In the genomic region with DNA sequence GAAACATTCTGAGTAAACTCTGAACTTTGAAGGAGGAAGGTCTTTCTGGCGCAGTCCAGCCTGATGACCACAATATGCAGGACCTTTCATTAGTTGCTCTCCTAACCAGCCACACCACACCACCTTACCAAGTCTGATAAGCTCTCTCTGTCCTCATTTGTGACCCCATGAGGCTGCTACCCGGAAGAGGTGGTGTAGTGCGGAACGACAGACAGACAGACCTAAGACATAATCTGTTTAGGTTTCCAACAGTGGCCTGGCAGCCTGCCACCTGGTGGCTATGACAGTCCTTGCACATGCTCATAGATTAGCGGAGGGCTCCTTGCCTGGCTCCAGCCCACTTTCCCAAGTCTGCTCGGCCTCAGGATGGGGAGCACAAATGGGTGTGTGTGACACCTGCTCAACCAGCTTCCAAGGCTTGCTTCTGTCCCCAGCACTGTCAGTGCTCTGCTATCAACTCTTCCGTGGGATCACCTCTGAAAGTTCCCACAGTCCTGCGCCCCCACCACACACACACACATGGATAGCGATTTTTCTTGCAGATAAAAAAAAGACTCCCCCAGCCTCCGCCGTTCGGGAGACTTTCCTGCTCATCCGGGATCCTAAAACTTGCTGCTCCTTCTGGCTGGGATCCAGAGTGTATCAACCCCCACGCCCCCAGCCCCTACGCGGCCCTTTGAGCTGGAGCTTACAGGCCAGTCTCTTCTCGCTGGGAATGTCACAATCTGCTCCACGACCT, we compare ENCODE assay signal across 8 mouse cellular contexts. TPM values are rescaled to one million over a fixed set of nuclear protein-coding genes. Genes with fewer than 3 reads are reported as not detected.
DNase-seq lines count a peak whose midpoint lies in the region; ATAC-seq and TF ChIP-seq lines count a peak whose summit lies in the region.

No protein-coding gene starts in this region.

- no peak for TF ChIP-seq POLR2A in kidney, adult 2 months (IDR thresholded peaks at IDR 0.05; ENCODE audit: low read depth, low read length)

- peak; percentile 71 for TF ChIP-seq CTCF in kidney, adult 2 months (conservative IDR thresholded peaks at IDR 0.05; ENCODE audit: insufficient read depth, insufficient read length, low read depth, low read length)

- WGBS in kidney, adult 2 months = 17% methylated on average over 18 of the region's 18 CpGs
- whole genome bisulfite sequencing in liver, embryonic 13.5 days (ENCODE audit: insufficient replicate concordance) = 19% methylated on average over 18 of the region's 18 CpGs
- WGBS in neural tube, embryonic 13.5 days = 20% methylated on average over 18 of the region's 18 CpGs

- no peak overlapping the region for H3K9ac ChIP-seq in liver, embryonic 13.5 days
- peak overlapping the region; percentile 53; the same call in 1 of the 2 replicates for H3K9ac ChIP-seq in neural tube, embryonic 13.5 days

- no peak; the same call in 1 of the 2 replicates for ATAC-seq in liver, embryonic 13.5 days (ENCODE audit: low read depth)
- ATAC-seq in neural tube, embryonic 13.5 days (ENCODE audit: low read depth) = peak; percentile 36; the same call in 1 of the 2 replicates

- no peaks in the 10 kb centered on the region for H3K36me3 ChIP-seq in kidney, adult 2 months (ENCODE audit: control insufficient read depth, insufficient read depth, low read length)
- no peaks in the 10 kb centered on the region for H3K36me3 ChIP-seq in liver, embryonic 13.5 days
- H3K36me3 ChIP-seq in neural tube, embryonic 13.5 days = no peaks in the 10 kb centered on the region

- peak; percentile 60 to 81 for DNase-seq in spleen, adult 18-20 months
- no peak for DNase-seq in spleen, adult 12 weeks (ENCODE audit: low spot score)
- peak; percentile 44 for DNase-seq in c-Kit-positive CD71-positive TER-119-positive erythroid progenitor cells, embryonic 14.5 days (ENCODE audit: low spot score)
- DNase-seq in frontal cortex, postnatal 25 days (ENCODE audit: low spot score in 2 of 2) = peak; percentile 45 to 49
- peak; percentile 71 for DNase-seq in kidney, adult 2 months
- peak; percentile 29 for DNase-seq in liver, embryonic 13.5 days
- peak; percentile 79 to 81 for DNase-seq in thymus, postnatal 36 days

- no peaks in the 10 kb centered on the region for H3K27me3 ChIP-seq in kidney, adult 2 months (replicated peaks; ENCODE audit: control insufficient read depth, insufficient read depth, low read length)
- H3K27me3 ChIP-seq in liver, embryonic 13.5 days = peaks cover 91% of the 10 kb centered on the region
- peaks cover 70% of the 10 kb centered on the region for H3K27me3 ChIP-seq in neural tube, embryonic 13.5 days

- H3K4me3 ChIP-seq in kidney, adult 2 months (ENCODE audit: insufficient read depth, low read depth, low read length) = peak overlapping the region; percentile 30
- no peak overlapping the region for H3K4me3 ChIP-seq in liver, embryonic 13.5 days (replicated peaks)
- H3K4me3 ChIP-seq in neural tube, embryonic 13.5 days = peak overlapping the region; percentile 25

- H3K4me1 ChIP-seq in kidney, adult 2 months (ENCODE audit: control insufficient read depth, insufficient read depth, low read length) = peaks cover 8% of the 10 kb centered on the region; the same call in 1 of the 2 replicates
- peaks cover 29% of the 10 kb centered on the region for H3K4me1 ChIP-seq in liver, embryonic 13.5 days (replicated peaks)
- peaks cover 39% of the 10 kb centered on the region for H3K4me1 ChIP-seq in neural tube, embryonic 13.5 days (replicated peaks)

- H3K9me3 ChIP-seq in liver, embryonic 13.5 days (replicated peaks) = no peaks in the 10 kb centered on the region
- H3K9me3 ChIP-seq in neural tube, embryonic 13.5 days = no peaks in the 10 kb centered on the region

- H3K27ac ChIP-seq in kidney, adult 2 months (ENCODE audit: insufficient read depth, low read depth, low read length) = no peak overlapping the region
- H3K27ac ChIP-seq in liver, embryonic 13.5 days = no peak overlapping the region
- no peak overlapping the region for H3K27ac ChIP-seq in neural tube, embryonic 13.5 days (replicated peaks)

- 0 out of 2 replicates have a peak overlapping the region, but pooled peaks have one; percentile 6 for H3K4me2 ChIP-seq in liver, embryonic 13.5 days
- peak overlapping the region; percentile 50 for H3K4me2 ChIP-seq in neural tube, embryonic 13.5 days

RNA-seq across cellular contexts. Expression of a gene that starts 5.6 kb away (rescaled TPM):
- polyA plus RNA-seq in kidney, adult 2 months (2012; rRNA removed) = 1.7 and 4.6 TPM in 2 replicates
- 0.23 and 0.30 TPM in 2 replicates for polyA plus RNA-seq in liver, embryonic 13.5 days (2015; fragmentation: Nextera tagmentation; extraction: Ambion mirVana)
- not detected in 2 replicates for polyA plus RNA-seq in neural tube, embryonic 13.5 days (2015; fragmentation: Nextera tagmentation; extraction: Ambion mirVana)

RNA-seq across cellular contexts. Expression of a gene that starts 44.4 kb away (rescaled TPM):
- 10.3 and 10.6 TPM in 2 replicates for polyA plus RNA-seq in kidney, adult 2 months (2012; rRNA removed)
- 69.5 and 76.9 TPM in 2 replicates for polyA plus RNA-seq in liver, embryonic 13.5 days (2015; fragmentation: Nextera tagmentation; extraction: Ambion mirVana)
- polyA plus RNA-seq in neural tube, embryonic 13.5 days (2015; fragmentation: Nextera tagmentation; extraction: Ambion mirVana) = 46.9 and 56.1 TPM in 2 replicates

RNA-seq across cellular contexts. Expression of a gene that starts 56.0 kb away (rescaled TPM):
- polyA plus RNA-seq in kidney, adult 2 months (2012; rRNA removed) = 10.1 and 10.6 TPM in 2 replicates
- polyA plus RNA-seq in liver, embryonic 13.5 days (2015; fragmentation: Nextera tagmentation; extraction: Ambion mirVana) = 0.13 and 0.20 TPM in 2 replicates
- polyA plus RNA-seq in neural tube, embryonic 13.5 days (2015; fragmentation: Nextera tagmentation; extraction: Ambion mirVana) = 8.6 and 9.6 TPM in 2 replicates
